Mouse (Mus musculus) liver, embryonic 11.5 days (tissue): ENCODE measurements around the gene Daam1. TPM values are rescaled to one million over a fixed set of nuclear protein-coding genes. Genes with fewer than 3 reads are reported as not detected.

Experiments
- ATAC-seq: fragments of 200-750 bp; cut with Nextera tagmentation; replicated peaks from 2 replicates; pipeline ENCODE4 v1.8.0; 2017; ENCODE audit warnings: moderate number of reproducible peaks, mild to moderate bottlenecking, moderate TSS enrichment, moderate library complexity; ENCODE audit not compliant: low FRiP score
- DNase-seq: peaks from one replicate; pipeline ENCODE4 v3.0.0-alpha.2; 2017; ENCODE audit warnings: low spot score
- H3K27ac ChIP-seq: fragments of 300-500 bp; sonication (generic); 2 replicates; pipeline ENCODE4 v1.5.1; 2014; ENCODE audit warnings: mild to moderate bottlenecking, low read depth, low read length, control low read depth
- H3K27me3 ChIP-seq: fragments of 300-500 bp; sonication (generic); replicated peaks from 2 replicates; pipeline ENCODE4 v1.6.1; 2014; ENCODE audit warnings: low read length, mixed read lengths; ENCODE audit not compliant: control insufficient read depth, insufficient read depth
- H3K36me3 ChIP-seq: fragments of 300-500 bp; sonication (generic); 2 replicates; pipeline ENCODE4 v1.6.1; 2014; ENCODE audit warnings: mild to moderate bottlenecking, low read length, moderate library complexity, mixed read lengths; ENCODE audit not compliant: control insufficient read depth, insufficient read depth
- H3K4me1 ChIP-seq: fragments of 300-500 bp; sonication (generic); replicated peaks from 2 replicates; pipeline ENCODE4 v1.6.1; 2014; ENCODE audit warnings: low read length, mixed read lengths; ENCODE audit not compliant: control insufficient read depth, insufficient read depth
- H3K4me2 ChIP-seq: fragments of 300-500 bp; sonication (generic); 2 replicates; pipeline ENCODE4 v1.6.1; 2014; ENCODE audit warnings: mild to moderate bottlenecking, control low read depth, moderate library complexity
- H3K4me3 ChIP-seq: fragments of 300-500 bp; sonication (generic); 2 replicates; pipeline ENCODE4 v1.5.1; 2014; ENCODE audit warnings: low read depth, low read length, control low read depth
- H3K9ac ChIP-seq: fragments of 300-500 bp; sonication (generic); 2 replicates; pipeline ENCODE4 v1.6.1; 2014; ENCODE audit warnings: low read depth, low read length, control low read depth
- H3K9me3 ChIP-seq: fragments of 300-500 bp; sonication (generic); 2 replicates; pipeline ENCODE4 v1.6.1; 2016; ENCODE audit warnings: low read length, inconsistent platforms, mixed read lengths; ENCODE audit not compliant: control insufficient read depth
- WGBS: fragments of 180-500 bp; shearing (Covaris S2); extraction: QIAGEN DNeasy Blood & Tissue Kit; methylation state at CpG from one replicate; pipeline ENCODE4 v1.1.7; 2014; 5-methylcytosine and 5-hydroxymethylcytosine counted together
- polyA plus RNA-seq: library from polyadenylated mRNA; unstranded; fragments of >200 nt; fragmentation: Nextera tagmentation; extraction: Ambion mirVana; gene quantifications from 2 replicates; pipeline ENCODE4 v1.2.1, GENCODE M21; 2014

Daam1 gene
- polyA plus RNA-seq, 1 experiment from 2014 or later, result 15.2 TPM

GRCm38 (mm10) chr12:71908984-71909383 lies 78.1 kb downstream of the Daam1 start:
- Histone ChIP-seq H3K27ac (no peak overlapping the region), H3K4me3 (no peak overlapping the region), H3K4me1 (peaks cover 10% of the 10 kb centered on the region), H3K36me3 (no peaks in the 10 kb centered on the region), H3K9me3 (no peaks in the 10 kb centered on the region), H3K9ac (no peak overlapping the region), H3K4me2 (no peak overlapping the region), H3K27me3 (no peaks in the 10 kb centered on the region)
- WGBS, result 85% methylated on average over 5 of the region's 5 CpGs
- ATAC-seq (no peak), DNase-seq (no peak)

- no peak overlapping the region for H3K4me3 ChIP-seq
- ATAC-seq, result no peak
Measured at GRCm38 (mm10) chr12:71910246-71910645, 79.4 kb downstream of the Daam1 start.

GRCm38 (mm10) chr12:71912262-71912661 lies 81.4 kb downstream of the Daam1 start:
- Histone ChIP-seq H3K4me2 (no peak overlapping the region), H3K9ac (no peak overlapping the region), H3K9me3 (no peaks in the 10 kb centered on the region), H3K27ac (no peak overlapping the region), H3K36me3 (peaks cover 10% of the 10 kb centered on the region), H3K4me1 (no peaks in the 10 kb centered on the region; the same call in 1 of the 2 replicates), H3K4me3 (no peak overlapping the region), H3K27me3 (no peaks in the 10 kb centered on the region)
- 90% methylated on average over 1 of the region's 1 CpGs for WGBS
- no peak for DNase-seq
- ATAC-seq, result no peak

More at GRCm38 (mm10) chr12:71910246-71910645, 79.4 kb downstream of the Daam1 start:
- 75% methylated on average over 7 of the region's 7 CpGs for WGBS
- no peaks in the 10 kb centered on the region for H3K27me3 ChIP-seq
- no peak overlapping the region for H3K9ac ChIP-seq
- H3K4me1 ChIP-seq, result peaks cover 1% of the 10 kb centered on the region; the same call in 1 of the 2 replicates
- no peak overlapping the region for H3K27ac ChIP-seq
- no peak for DNase-seq
- H3K4me2 ChIP-seq, result no peak overlapping the region
- no peaks in the 10 kb centered on the region for H3K36me3 ChIP-seq
- no peaks in the 10 kb centered on the region for H3K9me3 ChIP-seq

- Histone ChIP-seq H3K27me3 (no peaks in the 10 kb centered on the region), H3K36me3 (peaks cover 14% of the 10 kb centered on the region), H3K9ac (no peak overlapping the region), H3K4me2 (no peak overlapping the region), H3K4me1 (peaks cover 3% of the 10 kb centered on the region; the same call in 1 of the 2 replicates), H3K9me3 (no peaks in the 10 kb centered on the region), H3K27ac (no peak overlapping the region), H3K4me3 (no peak overlapping the region)
- ATAC-seq (no peak), DNase-seq (no peak)
- 66% methylated on average over 4 of the region's 4 CpGs for WGBS
Measured at GRCm38 (mm10) chr12:71919156-71919555, 88.3 kb downstream of the Daam1 start.

GRCm38 (mm10) chr12:71919962-71920361 lies 89.1 kb downstream of the Daam1 start:
- 71% methylated on average over 3 of the region's 3 CpGs for WGBS
- Histone ChIP-seq H3K27ac (no peak overlapping the region), H3K4me2 (no peak overlapping the region), H3K27me3 (no peaks in the 10 kb centered on the region), H3K4me3 (no peak overlapping the region), H3K36me3 (peaks cover 14% of the 10 kb centered on the region), H3K9me3 (no peaks in the 10 kb centered on the region), H3K4me1 (peaks cover 3% of the 10 kb centered on the region; the same call in 1 of the 2 replicates), H3K9ac (no peak overlapping the region)
- ATAC-seq (no peak), DNase-seq (no peak)

- DNase-seq (no peak), ATAC-seq (no peak)
- Histone ChIP-seq H3K4me1 (peaks cover 3% of the 10 kb centered on the region; the same call in 1 of the 2 replicates), H3K9me3 (no peaks in the 10 kb centered on the region), H3K36me3 (peaks cover 3% of the 10 kb centered on the region; the same call in 1 of the 2 replicates), H3K4me3 (no peak overlapping the region), H3K9ac (no peak overlapping the region), H3K4me2 (no peak overlapping the region), H3K27ac (no peak overlapping the region), H3K27me3 (no peaks in the 10 kb centered on the region)
- WGBS, result 88% methylated on average over 5 of the region's 5 CpGs
Measured at GRCm38 (mm10) chr12:71922827-71923381, 92.0 kb downstream of the Daam1 start.

- Histone ChIP-seq H3K4me2 (no peak overlapping the region), H3K36me3 (peaks cover 3% of the 10 kb centered on the region; the same call in 1 of the 2 replicates), H3K4me3 (no peak overlapping the region), H3K4me1 (peaks cover 11% of the 10 kb centered on the region), H3K9me3 (no peaks in the 10 kb centered on the region), H3K9ac (no peak overlapping the region), H3K27ac (no peak overlapping the region), H3K27me3 (no peaks in the 10 kb centered on the region)
- ATAC-seq (no peak), DNase-seq (no peak)
- 91% methylated on average over 9 of the region's 9 CpGs for WGBS
Measured at GRCm38 (mm10) chr12:71924978-71925529, 94.2 kb downstream of the Daam1 start.

GRCm38 (mm10) chr12:71925990-71926700 lies 95.3 kb downstream of the Daam1 start:
- Histone ChIP-seq H3K9me3 (no peaks in the 10 kb centered on the region), H3K4me1 (peaks cover 16% of the 10 kb centered on the region), H3K36me3 (peaks cover 1% of the 10 kb centered on the region; the same call in 1 of the 2 replicates), H3K27ac (no peak overlapping the region), H3K27me3 (no peaks in the 10 kb centered on the region), H3K4me2 (no peak overlapping the region), H3K4me3 (no peak overlapping the region), H3K9ac (no peak overlapping the region)
- whole genome bisulfite sequencing, result 73% methylated on average over 11 of the region's 11 CpGs
- no peak for DNase-seq
- no peak for ATAC-seq
